Mouse (Mus musculus) neural tube, embryonic 11.5 days (tissue): ENCODE results near the gene Cep131. TPM values are rescaled to one million over a fixed set of nuclear protein-coding genes. Genes with fewer than 3 reads are reported as not detected.

Experiments used
- ATAC-seq: fragments of 200-750 bp; cut with Nextera tagmentation; 2 replicates; pipeline ENCODE4 v1.8.0; 2017; ENCODE audit warnings: moderate number of reproducible peaks, mild to moderate bottlenecking, moderate TSS enrichment, moderate library complexity; ENCODE audit not compliant: insufficient read depth, low FRiP score, low TSS enrichment
- DNase-seq: peaks from one replicate; pipeline ENCODE4 v3.0.0-alpha.2; 2015; ENCODE audit warnings: low spot score
- H3K27ac ChIP-seq: fragments of 300-500 bp; sonication (generic); 2 replicates; pipeline ENCODE4 v1.5.1; 2014; ENCODE audit warnings: low read depth, mild to moderate bottlenecking, low read length
- H3K27me3 ChIP-seq: fragments of 300-500 bp; sonication (generic); 2 replicates; pipeline ENCODE4 v1.6.1; 2014; ENCODE audit warnings: mild to moderate bottlenecking, low read length, mixed read lengths; ENCODE audit not compliant: control insufficient read depth, insufficient read depth
- H3K36me3 ChIP-seq: fragments of 300-500 bp; sonication (generic); 2 replicates; pipeline ENCODE4 v1.6.1; 2014; ENCODE audit warnings: mild to moderate bottlenecking, low read length, moderate library complexity, mixed read lengths; ENCODE audit not compliant: control insufficient read depth, insufficient read depth
- H3K4me1 ChIP-seq: fragments of 300-500 bp; sonication (generic); 2 replicates; pipeline ENCODE4 v1.6.1; 2014; ENCODE audit warnings: low read length, mixed read lengths; ENCODE audit not compliant: control insufficient read depth, insufficient read depth
- H3K4me2 ChIP-seq: fragments of 300-500 bp; sonication (generic); 2 replicates; pipeline ENCODE4 v1.6.1; 2014; ENCODE audit warnings: low read depth, mild to moderate bottlenecking, moderate library complexity
- H3K4me3 ChIP-seq: fragments of 300-500 bp; sonication (generic); 2 replicates; pipeline ENCODE4 v1.5.1; 2014; ENCODE audit warnings: low read depth, low read length
- H3K9ac ChIP-seq: fragments of 300-500 bp; sonication (generic); 2 replicates; pipeline ENCODE4 v1.6.1; 2014; ENCODE audit warnings: mild to moderate bottlenecking, low read length
- H3K9me3 ChIP-seq: fragments of 300-500 bp; sonication (generic); 2 replicates; pipeline ENCODE4 v1.6.1; 2016; ENCODE audit warnings: low read length; ENCODE audit not compliant: control insufficient read depth
- WGBS: fragments of 180-500 bp; shearing (Covaris S2); extraction: QIAGEN DNeasy Blood & Tissue Kit; methylation state at CpG from one replicate; pipeline ENCODE4 v1.1.7; 2014; 5-methylcytosine and 5-hydroxymethylcytosine counted together
- polyA plus RNA-seq: library from polyadenylated mRNA; unstranded; fragments of >200 nt; fragmentation: Nextera tagmentation; extraction: Ambion mirVana; gene quantifications from 2 replicates; pipeline ENCODE4 v1.2.1, GENCODE M21; 2014

The Cep131 gene
- polyA plus RNA-seq, 1 experiment from 2014 or later, result 32.2 TPM

- no peak overlapping the region for H3K27ac ChIP-seq
- no peak for ATAC-seq
Measured at GRCm38 (mm10) chr11:120029431-120030144, 57.0 kb downstream of the Cep131 start.

GRCm38 (mm10) chr11:120028319-120029092, 58.1 kb downstream of the Cep131 start:
- Histone ChIP-seq H3K4me1 (0 out of 2 replicates have a peak, but pooled peaks cover 2% of the 10 kb centered on the region), H3K9me3 (no peaks in the 10 kb centered on the region), H3K9ac (no peak overlapping the region), H3K4me2 (no peak overlapping the region), H3K27ac (no peak overlapping the region), H3K27me3 (no peaks in the 10 kb centered on the region), H3K4me3 (no peak overlapping the region), H3K36me3 (no peaks in the 10 kb centered on the region)
- 68% methylated on average over 18 of the region's 18 CpGs for WGBS
- ATAC-seq, result no peak
- DNase-seq, result no peak

More at GRCm38 (mm10) chr11:120029431-120030144, 57.0 kb downstream of the Cep131 start:
- Histone ChIP-seq H3K27me3 (no peaks in the 10 kb centered on the region), H3K9me3 (no peaks in the 10 kb centered on the region), H3K9ac (no peak overlapping the region), H3K4me1 (0 out of 2 replicates have a peak, but pooled peaks cover 2% of the 10 kb centered on the region), H3K36me3 (no peaks in the 10 kb centered on the region), H3K4me3 (no peak overlapping the region), H3K4me2 (no peak overlapping the region)
- 53% methylated on average over 9 of the region's 9 CpGs for WGBS
- DNase-seq, result no peak

- no peaks in the 10 kb centered on the region for H3K9me3 ChIP-seq
- peaks cover 10% of the 10 kb centered on the region for H3K4me1 ChIP-seq
- no peak overlapping the region for H3K27ac ChIP-seq
- H3K4me2 ChIP-seq, result no peak overlapping the region
- ATAC-seq (no peak), DNase-seq (no peak)
- H3K4me3 ChIP-seq, result no peak overlapping the region
- no peaks in the 10 kb centered on the region for H3K27me3 ChIP-seq
- H3K36me3 ChIP-seq, result no peaks in the 10 kb centered on the region
- WGBS, result 79% methylated on average over 3 of the region's 3 CpGs
- H3K9ac ChIP-seq, result no peak overlapping the region
Measured at GRCm38 (mm10) chr11:120026941-120027340, 59.7 kb downstream of the Cep131 start.

GRCm38 (mm10) chr11:120022841-120023240, 63.8 kb downstream of the Cep131 start:
- peaks cover 21% of the 10 kb centered on the region for H3K4me1 ChIP-seq
- H3K4me3 ChIP-seq, result no peak overlapping the region
- no peak overlapping the region; the same call in 1 of the 2 replicates for H3K9ac ChIP-seq
- no peak for ATAC-seq
- DNase-seq, result peak; percentile 46
- H3K4me2 ChIP-seq, result no peak overlapping the region
- no peaks in the 10 kb centered on the region for H3K36me3 ChIP-seq
- H3K9me3 ChIP-seq, result no peaks in the 10 kb centered on the region
- H3K27ac ChIP-seq, result no peak overlapping the region
- no peaks in the 10 kb centered on the region for H3K27me3 ChIP-seq
- 63% methylated on average over 12 of the region's 12 CpGs for WGBS

GRCm38 (mm10) chr11:120022216-120022615, 64.4 kb downstream of the Cep131 start:
- H3K4me1 ChIP-seq, result peaks cover 21% of the 10 kb centered on the region
- H3K27ac ChIP-seq, result no peak overlapping the region
- H3K27me3 ChIP-seq, result no peaks in the 10 kb centered on the region
- DNase-seq (no peak), ATAC-seq (no peak)
- H3K4me2 ChIP-seq, result no peak overlapping the region
- H3K9me3 ChIP-seq, result no peaks in the 10 kb centered on the region
- H3K9ac ChIP-seq, result peak overlapping the region; percentile 6; the same call in 1 of the 2 replicates
- 68% methylated on average over 8 of the region's 8 CpGs for WGBS
- H3K36me3 ChIP-seq, result no peaks in the 10 kb centered on the region
- no peak overlapping the region for H3K4me3 ChIP-seq

- ATAC-seq (no peak), DNase-seq (no peak)
- H3K9me3 ChIP-seq, result no peaks in the 10 kb centered on the region
- H3K36me3 ChIP-seq, result no peaks in the 10 kb centered on the region
- no peaks in the 10 kb centered on the region for H3K27me3 ChIP-seq
- no peak overlapping the region for H3K9ac ChIP-seq
- no peak overlapping the region for H3K4me3 ChIP-seq
- H3K27ac ChIP-seq, result no peak overlapping the region
- H3K4me1 ChIP-seq, result peaks cover 21% of the 10 kb centered on the region
- no peak overlapping the region for H3K4me2 ChIP-seq
- WGBS, result 94% methylated on average over 16 of the region's 16 CpGs
Measured at GRCm38 (mm10) chr11:120021367-120021766, 65.3 kb downstream of the Cep131 start.

- Histone ChIP-seq H3K27me3 (no peaks in the 10 kb centered on the region), H3K4me2 (no peak overlapping the region), H3K4me3 (no peak overlapping the region), H3K36me3 (no peaks in the 10 kb centered on the region), H3K9me3 (no peaks in the 10 kb centered on the region), H3K27ac (no peak overlapping the region), H3K9ac (peak overlapping the region; percentile 29), H3K4me1 (peaks cover 21% of the 10 kb centered on the region)
- WGBS, result 54% methylated on average over 23 of the region's 23 CpGs
- DNase-seq, result no peak
- no peak for ATAC-seq
Measured at GRCm38 (mm10) chr11:120019542-120020440, 66.8 kb downstream of the Cep131 start.

- H3K4me2 ChIP-seq, result no peak overlapping the region
- H3K4me3 ChIP-seq, result no peak overlapping the region
- no peaks in the 10 kb centered on the region for H3K9me3 ChIP-seq
- H3K27ac ChIP-seq, result no peak overlapping the region
- DNase-seq (no peak), ATAC-seq (no peak)
- 82% methylated on average over 8 of the region's 8 CpGs for WGBS
- H3K4me1 ChIP-seq, result peaks cover 17% of the 10 kb centered on the region
- H3K36me3 ChIP-seq, result no peaks in the 10 kb centered on the region
- no peak overlapping the region for H3K9ac ChIP-seq
- H3K27me3 ChIP-seq, result no peaks in the 10 kb centered on the region
Measured at GRCm38 (mm10) chr11:120017011-120017410, 69.6 kb downstream of the Cep131 start.
